Mouse (Mus musculus): ENCODE measurements around the gene Cmbl. TPM values are rescaled to one million over a fixed set of nuclear protein-coding genes. Genes with fewer than 3 reads are reported as not detected.

The Cmbl gene
- polyA plus RNA-seq, 1 experiment from 2014 or later = 2.7 TPM

- 84% methylated on average over 6 of the region's 6 CpGs for WGBS
- no peak overlapping the region for H3K4me2 ChIP-seq (replicated peaks)
- no peak overlapping the region for H3K4me3 ChIP-seq
- H3K27ac ChIP-seq = no peak overlapping the region
- H3K36me3 ChIP-seq = no peaks in the 10 kb centered on the region
- H3K9me3 ChIP-seq (replicated peaks) = no peaks in the 10 kb centered on the region
- no peak for ATAC-seq (ENCODE audit: low FRiP score)
- no peaks in the 10 kb centered on the region for H3K27me3 ChIP-seq
- H3K9ac ChIP-seq = no peak overlapping the region
- H3K4me1 ChIP-seq = peaks cover 14% of the 10 kb centered on the region
Observed at GRCm38 (mm10) chr15:31546291-31546690, 18.9 kb upstream of the Cmbl start.

- Histone ChIP-seq H3K36me3 (no peaks in the 10 kb centered on the region), H3K27me3 (no peaks in the 10 kb centered on the region), H3K4me3 (no peak overlapping the region), H3K9me3 (replicated peaks) (no peaks in the 10 kb centered on the region), H3K4me1 (peaks cover 5% of the 10 kb centered on the region), H3K27ac (no peak overlapping the region), H3K4me2 (replicated peaks) (no peak overlapping the region), H3K9ac (no peak overlapping the region)
- ATAC-seq (ENCODE audit: low FRiP score) = no peak
- WGBS = 63% methylated on average over 5 of the region's 5 CpGs
Observed at GRCm38 (mm10) chr15:31547421-31547820, 17.8 kb upstream of the Cmbl start.

GRCm38 (mm10) chr15:31550381-31550780, 14.8 kb upstream of the Cmbl start:
- Histone ChIP-seq H3K4me3 (no peak overlapping the region), H3K27ac (no peak overlapping the region), H3K4me2 (replicated peaks) (no peak overlapping the region), H3K4me1 (no peaks in the 10 kb centered on the region), H3K9ac (no peak overlapping the region), H3K9me3 (replicated peaks) (no peaks in the 10 kb centered on the region), H3K27me3 (no peaks in the 10 kb centered on the region), H3K36me3 (no peaks in the 10 kb centered on the region)
- ATAC-seq (ENCODE audit: low FRiP score) = no peak
- WGBS = 81% methylated on average over 4 of the region's 4 CpGs

GRCm38 (mm10) chr15:31554855-31555254, 10.3 kb upstream of the Cmbl start:
- Histone ChIP-seq H3K27me3 (no peaks in the 10 kb centered on the region), H3K4me2 (replicated peaks) (no peak overlapping the region), H3K9ac (no peak overlapping the region), H3K36me3 (no peaks in the 10 kb centered on the region), H3K4me1 (no peaks in the 10 kb centered on the region), H3K4me3 (no peak overlapping the region), H3K27ac (no peak overlapping the region), H3K9me3 (replicated peaks) (no peaks in the 10 kb centered on the region)
- WGBS = 90% methylated on average over 2 of the region's 2 CpGs
- no peak for ATAC-seq (ENCODE audit: low FRiP score)

GRCm38 (mm10) chr15:31561390-31561789, 3.8 kb upstream of the Cmbl start:
- no peaks in the 10 kb centered on the region for H3K27me3 ChIP-seq
- H3K4me3 ChIP-seq = no peak overlapping the region
- no peak overlapping the region for H3K27ac ChIP-seq
- H3K9ac ChIP-seq = no peak overlapping the region
- no peaks in the 10 kb centered on the region for H3K4me1 ChIP-seq
- WGBS = 70% methylated on average over 6 of the region's 6 CpGs
- no peak overlapping the region for H3K4me2 ChIP-seq (replicated peaks)
- no peaks in the 10 kb centered on the region for H3K9me3 ChIP-seq (replicated peaks)
- no peak for ATAC-seq (ENCODE audit: low FRiP score)
- H3K36me3 ChIP-seq = no peaks in the 10 kb centered on the region

- WGBS = 95% methylated on average over 4 of the region's 4 CpGs
- Histone ChIP-seq H3K4me3 (no peak overlapping the region), H3K9ac (no peak overlapping the region), H3K4me2 (replicated peaks) (no peak overlapping the region), H3K27ac (no peak overlapping the region), H3K4me1 (no peaks in the 10 kb centered on the region), H3K9me3 (replicated peaks) (no peaks in the 10 kb centered on the region), H3K27me3 (no peaks in the 10 kb centered on the region), H3K36me3 (no peaks in the 10 kb centered on the region)
- no peak for ATAC-seq (ENCODE audit: low FRiP score)
Observed at GRCm38 (mm10) chr15:31561976-31562375, 3.2 kb upstream of the Cmbl start.

- H3K4me1 ChIP-seq = no peaks in the 10 kb centered on the region
- H3K9me3 ChIP-seq (replicated peaks) = no peaks in the 10 kb centered on the region
- H3K9ac ChIP-seq = no peak overlapping the region
- ATAC-seq (ENCODE audit: low FRiP score) = no peak
- H3K36me3 ChIP-seq = no peaks in the 10 kb centered on the region
- WGBS = 84% methylated on average over 8 of the region's 8 CpGs
- no peaks in the 10 kb centered on the region for H3K27me3 ChIP-seq
- no peak overlapping the region for H3K4me2 ChIP-seq (replicated peaks)
- H3K27ac ChIP-seq = no peak overlapping the region
- H3K4me3 ChIP-seq = no peak overlapping the region
Observed at GRCm38 (mm10) chr15:31562847-31563246, 2.3 kb upstream of the Cmbl start.

GRCm38 (mm10) chr15:31563577-31564546, 1.3 kb upstream of the Cmbl start:
- Histone ChIP-seq H3K4me1 (peaks cover 6% of the 10 kb centered on the region), H3K9ac (no peak overlapping the region), H3K27ac (no peak overlapping the region), H3K9me3 (replicated peaks) (no peaks in the 10 kb centered on the region), H3K4me3 (no peak overlapping the region), H3K36me3 (no peaks in the 10 kb centered on the region), H3K27me3 (no peaks in the 10 kb centered on the region), H3K4me2 (replicated peaks) (no peak overlapping the region)
- 69% methylated on average over 19 of the region's 19 CpGs for WGBS
- no peak for ATAC-seq (ENCODE audit: low FRiP score)

GRCm38 (mm10) chr15:31565786-31566185, 597 bp downstream of the Cmbl start:
- Histone ChIP-seq H3K4me3 (no peak overlapping the region), H3K27me3 (no peaks in the 10 kb centered on the region), H3K4me1 (peaks cover 9% of the 10 kb centered on the region), H3K9me3 (replicated peaks) (no peaks in the 10 kb centered on the region), H3K27ac (no peak overlapping the region), H3K9ac (no peak overlapping the region), H3K36me3 (no peaks in the 10 kb centered on the region), H3K4me2 (replicated peaks) (no peak overlapping the region)
- 74% methylated on average over 1 of the region's 1 CpGs for WGBS
- ATAC-seq (ENCODE audit: low FRiP score) = no peak

- Histone ChIP-seq H3K27ac (no peak overlapping the region), H3K4me1 (peaks cover 9% of the 10 kb centered on the region), H3K9me3 (replicated peaks) (no peaks in the 10 kb centered on the region), H3K9ac (no peak overlapping the region), H3K36me3 (no peaks in the 10 kb centered on the region), H3K4me3 (no peak overlapping the region), H3K4me2 (replicated peaks) (no peak overlapping the region), H3K27me3 (no peaks in the 10 kb centered on the region)
- no peak for ATAC-seq (ENCODE audit: low FRiP score)
- 64% methylated on average over 7 of the region's 7 CpGs for WGBS
Observed at GRCm38 (mm10) chr15:31567431-31567830, 2.2 kb downstream of the Cmbl start.

- Histone ChIP-seq H3K9ac (no peak overlapping the region), H3K27me3 (no peaks in the 10 kb centered on the region), H3K36me3 (no peaks in the 10 kb centered on the region), H3K9me3 (replicated peaks) (no peaks in the 10 kb centered on the region), H3K4me3 (no peak overlapping the region), H3K4me2 (replicated peaks) (no peak overlapping the region; the same call in 1 of the 2 replicates), H3K4me1 (peaks cover 9% of the 10 kb centered on the region), H3K27ac (no peak overlapping the region)
- no peak for ATAC-seq (ENCODE audit: low FRiP score)
- WGBS = 24% methylated on average over 12 of the region's 12 CpGs
Observed at GRCm38 (mm10) chr15:31568581-31568996, 3.4 kb downstream of the Cmbl start.

GRCm38 (mm10) chr15:31569325-31570022, 4.3 kb downstream of the Cmbl start:
- no peak for ATAC-seq (ENCODE audit: low FRiP score)
- H3K4me1 ChIP-seq = peaks cover 9% of the 10 kb centered on the region
- H3K36me3 ChIP-seq = no peaks in the 10 kb centered on the region
- no peak overlapping the region for H3K9ac ChIP-seq
- no peak overlapping the region for H3K27ac ChIP-seq
- H3K27me3 ChIP-seq = no peaks in the 10 kb centered on the region
- 70% methylated on average over 9 of the region's 9 CpGs for WGBS
- no peaks in the 10 kb centered on the region for H3K9me3 ChIP-seq (replicated peaks)
- no peak overlapping the region for H3K4me3 ChIP-seq
- H3K4me2 ChIP-seq (replicated peaks) = no peak overlapping the region
